Mouse (Mus musculus): ENCODE data around the gene Tmub1.
"Not testable (repeated sequence)": the region's sequence is repeated elsewhere in the genome, so short reads cannot be mapped to it uniquely, and the experiment has no call there.

Tmub1 gene

GRCm38 (mm10) chr5:24424004-24424781 lies 23.5 kb downstream of the Tmub1 start:
- DNase-seq (ENCODE audit: low read depth, low spot score) = no peak

GRCm38 (mm10) chr5:24423129-24424003 lies 24.3 kb downstream of the Tmub1 start, which contains the start of the genes Cdk5 and Slc4a2:
TSS of gene Cdk5 (minus strand) at chr5:24423530.
TSS of gene Slc4a2 (plus strand) at chr5:24423837.
- peak; percentile 98 for DNase-seq (ENCODE audit: low read depth, low spot score)

- no peak for DNase-seq (ENCODE audit: low read depth, low spot score)
Measured at GRCm38 (mm10) chr5:24420381-24420780, 27.3 kb downstream of the Tmub1 start.

GRCm38 (mm10) chr5:24417587-24417986 lies 30.1 kb downstream of the Tmub1 start:
- no peak for DNase-seq (ENCODE audit: low read depth, low spot score)

- peak; percentile 47 for DNase-seq (ENCODE audit: low read depth, low spot score)
Measured at GRCm38 (mm10) chr5:24416222-24416736, 31.4 kb downstream of the Tmub1 start.

- no peak for DNase-seq (ENCODE audit: low read depth, low spot score)
Measured at GRCm38 (mm10) chr5:24413938-24414337, 33.7 kb downstream of the Tmub1 start.

- no peak for DNase-seq (ENCODE audit: low read depth, low spot score)
Measured at GRCm38 (mm10) chr5:24413042-24413693, 34.5 kb downstream of the Tmub1 start, which contains the start of gene Asic3. TSS of gene Asic3 (plus strand) at chr5:24413392.

GRCm38 (mm10) chr5:24412063-24412462 lies 35.6 kb downstream of the Tmub1 start:
- no peak for DNase-seq (ENCODE audit: low read depth, low spot score)

GRCm38 (mm10) chr5:24409466-24409865 lies 38.2 kb downstream of the Tmub1 start:
- no peak for DNase-seq (ENCODE audit: low read depth, low spot score)

- no peak for DNase-seq (ENCODE audit: low read depth, low spot score)
Measured at GRCm38 (mm10) chr5:24408651-24409050, 39.0 kb downstream of the Tmub1 start.

- no peak for DNase-seq (ENCODE audit: low read depth, low spot score)
Measured at GRCm38 (mm10) chr5:24405389-24405876, 42.2 kb downstream of the Tmub1 start.

- DNase-seq (ENCODE audit: low read depth, low spot score) = no peak
Measured at GRCm38 (mm10) chr5:24404594-24405360, 42.9 kb downstream of the Tmub1 start.

- DNase-seq (ENCODE audit: low read depth, low spot score) = no peak
Measured at GRCm38 (mm10) chr5:24401969-24402368, 45.7 kb downstream of the Tmub1 start.

- DNase-seq (ENCODE audit: low read depth, low spot score) = no peak
Measured at GRCm38 (mm10) chr5:24400911-24401605, 46.6 kb downstream of the Tmub1 start.

GRCm38 (mm10) chr5:24400362-24400761 lies 47.3 kb downstream of the Tmub1 start:
- no peak for DNase-seq (ENCODE audit: low read depth, low spot score)

- DNase-seq (ENCODE audit: low read depth, low spot score) = no peak
Measured at GRCm38 (mm10) chr5:24399686-24400085, 48.0 kb downstream of the Tmub1 start.

- not testable (repeated sequence) for DNase-seq (ENCODE audit: low read depth, low spot score)
Measured at GRCm38 (mm10) chr5:24396254-24396653, 51.4 kb downstream of the Tmub1 start.

All from embryo, embryonic 11.5 days (tissue).